Mouse (Mus musculus): ENCODE results near the gene Slc11a2.
"Not testable (repeated sequence)": the region's sequence is repeated elsewhere in the genome, so short reads cannot be mapped to it uniquely, and the experiment has no call there.

The Slc11a2 gene

DNA sequence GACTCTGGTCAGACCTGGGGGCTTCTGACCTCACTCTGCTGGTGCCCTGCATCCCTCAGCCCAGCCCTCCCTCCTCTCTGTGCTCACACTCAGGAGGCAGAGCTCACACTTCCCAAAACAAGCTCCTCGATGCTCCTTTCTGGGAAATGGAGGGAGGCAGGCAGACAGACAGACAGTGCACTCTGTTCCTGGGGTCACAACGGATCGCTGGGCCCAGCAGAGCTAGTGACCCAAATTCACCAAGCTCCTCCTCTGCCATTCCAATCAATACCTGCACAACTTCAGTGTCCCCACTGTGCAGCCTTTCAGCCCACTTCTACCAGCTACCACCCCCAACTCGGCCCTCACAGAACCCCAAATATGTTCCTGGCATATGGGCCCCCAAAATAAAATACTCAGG is 23.1 kb downstream of the Slc11a2 start:
- no peak for DNase-seq

DNA sequence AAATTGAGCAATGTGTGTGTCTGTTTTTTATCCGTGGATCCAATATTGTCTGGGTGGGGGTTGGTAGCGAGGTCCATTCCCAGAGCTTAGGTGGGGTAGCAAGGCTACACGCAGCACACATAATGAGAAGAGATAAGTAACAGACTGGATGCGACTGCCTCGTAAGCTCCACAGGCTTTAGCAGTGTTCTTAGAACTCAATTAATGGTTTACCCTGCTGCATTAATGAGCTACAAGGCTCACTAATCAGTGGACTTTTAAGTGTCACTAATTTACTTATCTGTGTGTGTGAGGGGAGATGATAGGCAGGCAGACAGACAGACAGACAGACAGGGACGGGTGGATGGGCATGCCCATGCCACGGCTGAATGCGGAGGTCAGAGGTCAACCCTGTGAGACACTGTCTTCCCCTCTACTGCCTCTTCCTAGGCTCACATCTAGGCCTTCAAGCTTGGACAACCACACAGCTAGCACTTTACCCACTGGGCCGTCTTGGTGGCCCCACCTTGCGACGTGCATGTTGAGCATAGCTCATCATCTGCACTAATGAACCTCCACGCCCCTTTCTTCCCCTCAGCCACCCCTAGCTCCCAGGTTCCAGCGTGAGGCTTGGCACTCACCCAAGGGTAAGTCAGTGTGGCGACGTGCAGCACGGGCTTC is 24.2 kb downstream of the Slc11a2 start:
- no peak for DNase-seq

- no peak for DNase-seq
Observed at GRCm38 (mm10) chr15:100395561-100395960, 29.3 kb downstream of the Slc11a2 start.

- no peak for DNase-seq
Observed at GRCm38 (mm10) chr15:100393016-100393415, 31.9 kb downstream of the Slc11a2 start.

DNA sequence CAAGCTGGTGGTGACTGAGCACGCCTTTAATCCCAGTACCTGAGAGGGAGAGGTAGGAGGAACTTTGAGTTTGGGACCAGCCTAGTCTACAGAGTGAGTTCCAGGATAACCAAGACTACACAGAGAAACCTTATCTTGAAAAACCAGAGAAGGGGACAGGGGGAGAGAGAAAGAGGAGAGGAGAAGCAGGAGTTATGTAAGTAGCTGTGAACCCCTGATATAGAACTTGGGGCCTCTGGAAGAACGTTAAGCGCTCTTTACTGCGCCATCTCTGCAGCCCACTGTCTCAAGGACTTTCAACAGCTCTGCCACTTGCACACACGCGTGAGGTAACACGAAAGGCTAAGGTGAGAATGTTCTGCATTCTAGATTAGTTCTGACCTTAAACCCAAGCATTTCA is 33.3 kb downstream of the Slc11a2 start:
- DNase-seq: peak; percentile 59

DNA sequence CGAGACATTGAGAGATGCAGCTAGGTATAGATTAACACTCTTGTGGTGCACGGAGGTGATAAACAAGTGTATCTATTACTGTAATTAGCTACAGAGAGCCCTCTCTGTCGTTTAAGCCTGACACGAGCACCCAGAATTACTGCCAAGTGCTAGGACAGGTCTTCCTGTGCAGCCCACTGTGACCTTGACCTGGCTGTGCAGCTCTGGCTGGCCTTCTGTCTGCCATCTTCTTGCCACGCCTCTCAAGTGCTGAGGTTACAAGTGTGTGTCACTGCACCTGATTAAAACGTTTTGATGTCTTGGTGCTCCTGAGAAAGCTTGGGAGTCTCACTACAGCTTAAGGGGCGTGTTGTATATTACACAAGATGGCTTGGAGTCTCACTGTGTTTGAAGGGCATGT is 33.8 kb downstream of the Slc11a2 start:
- DNase-seq: no peak

- DNase-seq: no peak
Observed at GRCm38 (mm10) chr15:100388886-100389285, 36.0 kb downstream of the Slc11a2 start.

- DNase-seq: no peak
Observed at GRCm38 (mm10) chr15:100388224-100388835, 36.5 kb downstream of the Slc11a2 start.

- no peak for DNase-seq
Observed at GRCm38 (mm10) chr15:100387544-100388223, 37.2 kb downstream of the Slc11a2 start.

- DNase-seq: no peak
Observed at GRCm38 (mm10) chr15:100385705-100386104, 39.2 kb downstream of the Slc11a2 start.

DNA sequence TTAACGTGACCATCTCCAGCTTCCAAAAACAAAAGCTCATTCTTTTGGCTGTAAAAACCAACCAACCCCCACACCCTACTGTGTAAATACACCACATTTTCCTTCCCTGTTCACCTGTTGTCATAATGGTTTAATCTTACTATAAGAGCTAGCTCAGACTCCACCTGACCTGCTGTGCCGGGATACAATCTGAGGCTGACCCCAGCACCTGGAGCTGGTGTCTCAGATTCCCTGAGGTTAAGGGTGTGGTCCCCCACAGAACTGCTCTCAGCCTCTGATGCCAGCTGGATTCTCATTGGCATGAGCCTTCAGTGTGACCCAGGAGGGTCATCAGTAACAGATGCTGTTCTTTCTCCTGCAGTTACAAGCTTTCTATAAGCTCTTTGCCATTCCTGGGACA is 44.8 kb downstream of the Slc11a2 start:
- no peak for DNase-seq

DNA sequence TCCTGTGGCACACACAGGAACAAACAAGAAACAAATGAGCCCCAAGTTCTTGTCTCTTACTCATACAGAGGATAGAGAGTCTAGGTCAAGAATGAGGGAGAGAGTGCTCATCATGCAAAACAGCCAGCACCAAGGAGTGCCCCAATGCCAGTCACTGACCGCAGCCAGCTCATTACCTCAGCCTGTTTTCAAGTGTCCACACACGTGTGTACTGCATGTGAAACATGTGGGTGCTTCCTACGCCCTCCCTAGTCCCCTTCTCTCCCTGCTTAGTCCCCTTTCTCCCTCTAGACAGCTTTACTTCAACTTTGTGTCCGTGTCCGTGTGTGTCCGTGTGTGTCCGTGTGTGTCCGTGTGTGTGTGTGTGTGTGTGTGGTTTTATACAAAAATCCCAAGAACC is 45.2 kb downstream of the Slc11a2 start:
- DNase-seq: no peak

DNA sequence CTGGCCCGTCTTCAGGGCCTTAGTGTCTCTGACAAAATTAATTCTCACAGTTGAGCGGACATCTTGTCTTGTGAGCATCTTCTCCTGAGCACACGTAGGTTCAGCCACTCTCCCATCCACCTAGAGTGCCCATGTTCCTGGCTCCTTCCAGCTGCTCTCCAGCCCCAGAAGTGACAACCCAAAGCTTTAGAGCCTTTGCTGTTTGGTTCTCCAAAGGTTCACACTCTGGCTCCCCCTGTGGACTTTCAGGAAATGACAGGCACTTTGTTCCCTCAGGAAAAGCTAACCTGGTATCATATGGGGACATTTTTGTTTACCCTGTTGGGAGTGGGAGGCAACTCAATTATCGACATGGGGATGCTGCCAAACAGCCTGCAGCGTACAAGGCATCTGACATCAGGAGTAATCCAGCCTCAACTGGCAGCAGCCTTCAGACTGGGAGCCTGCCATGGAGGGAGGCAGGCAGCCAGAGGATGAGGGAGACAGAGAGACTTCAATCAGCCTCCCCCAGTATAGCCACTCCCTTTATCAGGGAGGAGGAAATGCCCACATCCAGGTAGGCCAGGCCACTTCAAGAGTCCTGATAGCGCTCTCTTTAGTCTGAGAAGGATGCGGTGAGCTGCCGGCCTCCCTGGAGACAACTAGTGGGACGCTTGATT is 46.9 kb downstream of the Slc11a2 start:
- DNase-seq: not testable (repeated sequence)

- DNase-seq: peak; percentile 66
Observed at GRCm38 (mm10) chr15:100375066-100375465, 49.8 kb downstream of the Slc11a2 start.

DNA sequence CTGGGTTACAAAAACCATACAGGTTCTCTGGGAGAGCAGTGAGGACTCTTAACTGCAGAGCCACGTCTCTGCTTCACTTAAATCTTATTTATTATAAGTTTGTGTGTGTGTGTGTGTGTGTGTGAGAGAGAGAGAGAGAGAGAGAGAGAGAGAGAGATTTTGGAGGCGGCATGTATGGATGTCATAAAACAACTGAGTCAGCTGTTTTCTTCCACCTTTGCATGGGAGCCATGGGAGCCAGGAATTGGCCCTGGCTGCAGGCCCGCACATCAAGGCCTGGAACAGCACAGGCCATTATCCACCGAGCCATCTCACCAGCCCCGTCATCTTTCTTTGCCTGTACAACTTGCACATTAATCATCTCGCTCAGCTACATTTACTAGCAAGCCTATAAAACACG is 57.8 kb downstream of the Slc11a2 start:
- DNase-seq: no peak

DNA sequence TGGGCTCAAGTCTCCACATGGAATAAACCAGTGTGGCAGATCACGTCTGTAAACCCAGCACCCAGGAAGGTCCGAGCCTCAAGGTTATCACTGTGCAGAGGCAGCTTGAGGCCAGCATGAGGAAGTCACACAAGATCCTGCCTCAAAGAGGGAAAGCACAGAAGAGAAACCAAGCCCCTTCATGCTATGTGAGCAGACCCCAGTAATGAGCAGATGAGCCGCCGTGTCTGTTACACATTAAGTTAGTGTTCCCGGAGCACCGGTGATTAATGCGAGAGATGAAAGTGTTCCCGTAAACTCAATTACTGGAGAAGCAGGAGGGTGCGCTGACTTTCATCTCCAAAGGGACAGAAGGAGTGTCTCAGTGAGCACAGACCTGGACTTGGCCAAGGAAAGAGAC is 58.9 kb downstream of the Slc11a2 start:
- DNase-seq: not testable (repeated sequence)

GRCm38 (mm10) chr15:100364242-100364641 is 60.6 kb downstream of the Slc11a2 start, which contains the start of gene Higd1c:
TSS of gene Higd1c (plus strand) at chr15:100364542.
- DNase-seq: no peak

- no peak for DNase-seq
Observed at GRCm38 (mm10) chr15:100355876-100356275, 69.0 kb downstream of the Slc11a2 start.

DNA sequence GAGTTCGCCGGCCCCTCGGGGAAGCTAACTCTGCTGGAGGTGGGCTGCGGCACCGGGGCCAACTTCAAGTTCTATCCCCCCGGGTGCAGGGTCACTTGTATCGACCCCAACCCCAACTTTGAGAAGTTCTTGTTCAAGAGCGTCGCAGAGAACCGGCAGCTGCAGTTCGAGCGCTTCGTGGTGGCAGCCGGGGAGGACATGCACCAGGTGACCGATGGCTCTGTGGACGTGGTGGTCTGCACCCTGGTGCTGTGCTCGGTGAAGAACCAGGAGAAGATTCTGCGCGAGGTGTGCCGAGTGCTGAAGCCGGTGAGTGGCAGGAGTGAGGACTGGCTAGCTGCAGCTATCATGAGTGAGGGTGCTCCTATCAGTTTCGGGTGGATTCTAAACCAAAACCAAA is 71.5 kb downstream of the Slc11a2 start:
- not testable (repeated sequence) for DNase-seq

DNA sequence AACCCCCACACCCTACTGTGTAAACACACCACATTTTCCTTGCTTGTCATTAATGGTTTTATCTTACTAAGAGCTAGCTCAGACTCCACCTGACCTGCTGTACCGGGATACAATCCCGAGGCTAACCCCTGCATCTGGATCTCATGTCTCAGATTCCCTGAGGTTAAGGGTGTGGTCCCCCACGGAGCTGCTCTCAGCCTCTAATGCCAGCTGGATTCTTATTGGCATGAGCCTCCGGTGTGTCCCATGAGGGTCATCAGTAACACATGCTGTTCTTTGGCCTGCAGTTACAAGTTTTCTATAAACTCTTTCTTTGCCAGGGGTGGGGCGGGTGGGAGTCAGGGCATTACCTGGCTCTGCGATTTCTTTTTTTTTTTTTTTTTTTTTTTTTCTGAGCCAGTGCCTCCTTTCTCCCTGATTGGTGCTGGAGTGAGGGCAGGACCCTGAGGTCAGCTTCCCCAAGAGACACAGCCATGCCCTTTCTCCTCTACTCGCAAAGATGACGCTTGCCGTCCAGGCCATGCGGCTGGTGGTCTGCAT is 72.1 kb downstream of the Slc11a2 start, which contains the start of the genes Methig1 and Mettl7a2:
Gene Methig1 (plus strand): TSS at position 439 of the 540 bp plus-strand sequence.
Gene Mettl7a2 (plus strand): TSS at position 490 of the 540 bp plus-strand sequence.
- no peak for DNase-seq

GRCm38 (mm10) chr15:100351501-100352060 is 73.3 kb downstream of the Slc11a2 start:
- no peak for DNase-seq

DNA sequence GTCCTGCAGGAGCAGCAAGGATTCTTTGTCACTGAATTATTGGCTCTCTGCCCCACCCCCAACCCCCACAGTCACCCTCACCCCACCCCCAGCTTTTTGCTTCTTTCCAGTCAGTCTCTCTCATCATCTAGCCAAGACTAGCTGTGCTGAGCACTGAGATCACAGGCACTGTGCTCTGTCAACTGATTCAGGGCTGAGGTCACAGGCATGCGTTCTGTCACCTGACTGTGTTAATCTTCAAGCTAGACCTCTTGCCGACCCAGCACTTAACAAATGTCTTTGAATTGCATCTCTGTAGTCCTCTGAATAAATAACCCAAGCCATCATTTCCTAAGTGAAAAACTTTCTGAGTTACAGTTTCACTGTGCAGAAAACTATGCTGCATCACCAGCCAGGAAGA is 75.4 kb downstream of the Slc11a2 start:
- DNase-seq: peak; percentile 11

DNA sequence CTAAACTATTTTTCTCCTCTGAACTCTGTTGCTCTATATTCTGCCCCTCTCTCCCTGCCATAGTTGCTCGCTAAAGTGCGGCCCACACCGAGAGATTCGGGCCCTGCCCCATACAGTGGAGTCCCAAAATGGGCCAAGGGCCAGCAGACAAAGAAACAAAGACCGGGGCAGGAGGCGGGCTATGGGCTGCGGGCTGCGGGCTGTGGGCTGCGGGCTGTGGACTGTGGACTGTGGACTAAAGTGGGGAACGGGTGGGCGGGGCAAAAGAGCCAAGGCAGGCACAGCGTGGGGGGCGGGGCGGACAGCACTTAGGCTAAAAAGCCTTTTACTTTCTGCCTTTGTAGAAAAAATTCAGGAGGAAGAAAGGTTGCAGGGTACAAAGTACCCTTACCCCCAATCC is 78.1 kb downstream of the Slc11a2 start:
- peak; percentile 65 for DNase-seq

All from liver (tissue).